Mouse (Mus musculus): Measurements from ENCODE around the gene Efna4. TPM values are rescaled to one million over a fixed set of nuclear protein-coding genes. Genes with fewer than 3 reads are reported as not detected.

The Efna4 gene
- polyA plus RNA-seq, 1 experiment = not detected

DNA sequence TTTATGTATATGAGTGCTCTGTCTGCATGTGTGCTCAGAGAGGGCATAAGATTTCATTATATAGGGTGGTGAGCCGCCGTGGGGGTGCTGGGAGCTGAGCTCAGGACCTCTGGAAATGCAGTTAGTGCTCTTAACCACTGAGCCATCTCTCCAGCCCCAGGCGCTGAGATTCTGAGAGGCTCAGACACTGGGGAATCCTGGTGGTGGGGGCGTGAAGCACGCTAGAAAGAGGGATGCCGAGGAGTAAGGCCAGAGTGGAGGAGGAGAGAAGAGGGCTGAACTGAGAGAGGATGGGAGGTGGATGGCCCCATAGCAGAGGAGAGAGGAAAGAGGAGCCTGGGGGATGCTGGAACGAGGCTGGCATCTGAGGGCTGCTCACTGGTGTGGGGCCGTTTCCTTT, 26.8 kb upstream of the Efna4 start:
- TF ChIP-seq POLR2A (IDR thresholded peaks at IDR 0.05; ENCODE audit: borderline replicate concordance, low read depth, low read length) = no peak
- no peak overlapping the region for H3K27ac ChIP-seq (ENCODE audit: insufficient read depth, low read depth, low read length)
- no peak overlapping the region for H3K4me3 ChIP-seq (ENCODE audit: insufficient read depth, low read length)
- peaks cover 9% of the 10 kb centered on the region for H3K4me1 ChIP-seq (ENCODE audit: control insufficient read depth, insufficient read depth, low read length)

DNA sequence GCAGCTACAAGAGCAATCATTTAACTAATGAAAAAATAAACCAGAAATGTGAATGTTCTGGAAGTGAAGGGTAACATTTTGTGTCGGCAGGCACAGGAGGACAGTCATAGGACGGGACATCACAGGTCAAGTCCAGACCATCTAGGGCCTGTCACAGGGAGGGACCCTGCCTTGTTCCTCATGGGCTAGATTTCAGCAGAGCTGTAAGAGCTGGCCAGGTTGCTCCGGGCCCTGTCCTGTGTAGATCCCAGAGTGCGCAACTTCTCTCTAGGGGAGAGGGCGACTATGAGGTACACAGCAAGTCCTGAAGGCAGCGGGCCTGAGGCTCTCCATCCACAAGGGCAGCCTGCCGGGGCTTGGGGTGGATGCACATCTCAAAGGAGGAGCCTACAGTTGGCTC, 23.8 kb upstream of the Efna4 start, which contains the start of gene Dcst2:
TSS of gene Dcst2 (plus strand) at position 301 of the 400 bp plus-strand sequence.
- Histone ChIP-seq H3K27ac (ENCODE audit: insufficient read depth, low read depth, low read length) (no peak within 1 kb of the TSS), H3K4me1 (ENCODE audit: control insufficient read depth, insufficient read depth, low read length) (peaks cover 14% of the 10 kb centered on the region), H3K4me3 (ENCODE audit: insufficient read depth, low read length) (no peak within 1 kb of the TSS)
- TF ChIP-seq POLR2A (IDR thresholded peaks at IDR 0.05; ENCODE audit: borderline replicate concordance, low read depth, low read length) (no peak), CTCF (IDR thresholded peaks at IDR 0.05; ENCODE audit: low read depth, low read length) (no peak)

DNA sequence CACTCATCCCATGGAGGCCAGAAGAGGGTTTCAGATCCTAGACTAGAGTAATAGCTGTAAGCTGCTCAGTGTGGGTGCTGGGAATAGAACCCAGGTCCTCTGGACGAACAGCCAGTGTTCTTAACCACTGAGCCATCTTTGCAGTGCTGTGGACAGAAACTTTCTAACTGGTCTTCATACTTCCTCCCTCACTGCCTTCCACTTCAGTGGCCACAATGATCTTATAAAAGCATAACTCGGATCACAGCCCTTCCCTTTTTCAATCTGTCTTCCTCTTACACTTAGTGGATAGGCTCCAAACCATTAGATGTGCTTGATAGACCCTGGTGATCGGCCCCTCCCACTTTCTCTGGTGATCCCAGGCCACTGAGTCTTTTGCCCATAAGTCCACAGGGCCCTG, 22.4 kb upstream of the Efna4 start:
- peaks cover 16% of the 10 kb centered on the region for H3K4me1 ChIP-seq (ENCODE audit: control insufficient read depth, insufficient read depth, low read length)
- H3K4me3 ChIP-seq (ENCODE audit: insufficient read depth, low read length) = no peak overlapping the region
- TF ChIP-seq POLR2A (IDR thresholded peaks at IDR 0.05; ENCODE audit: borderline replicate concordance, low read depth, low read length) = no peak
- TF ChIP-seq CTCF (IDR thresholded peaks at IDR 0.05; ENCODE audit: low read depth, low read length) = no peak
- H3K27ac ChIP-seq (ENCODE audit: insufficient read depth, low read depth, low read length) = no peak overlapping the region; the same call in 1 of the 2 replicates

DNA sequence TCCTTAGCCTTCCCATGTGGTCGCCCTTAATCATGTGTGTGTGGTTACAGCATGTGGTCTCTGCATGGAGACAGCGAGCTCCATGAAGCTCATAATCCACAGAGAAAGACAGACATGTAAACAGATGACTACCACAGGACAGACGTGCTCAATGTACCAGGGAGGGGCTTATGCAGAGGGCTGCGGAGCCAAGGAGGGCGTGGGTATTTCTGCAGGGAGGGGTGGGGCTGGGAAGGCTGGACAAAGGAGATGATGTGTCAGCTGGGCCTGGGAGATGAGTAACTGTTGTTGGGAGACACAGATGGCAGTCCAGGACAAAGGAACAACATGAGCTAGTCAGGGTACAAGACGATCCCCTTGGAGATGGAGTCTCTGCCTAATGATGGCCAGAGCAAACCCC, 21.8 kb upstream of the Efna4 start:
- H3K4me3 ChIP-seq (ENCODE audit: insufficient read depth, low read length) = no peak overlapping the region
- H3K4me1 ChIP-seq (ENCODE audit: control insufficient read depth, insufficient read depth, low read length) = peaks cover 17% of the 10 kb centered on the region
- no peak overlapping the region for H3K27ac ChIP-seq (ENCODE audit: insufficient read depth, low read depth, low read length)
- TF ChIP-seq CTCF (IDR thresholded peaks at IDR 0.05; ENCODE audit: low read depth, low read length) (no peak), POLR2A (IDR thresholded peaks at IDR 0.05; ENCODE audit: borderline replicate concordance, low read depth, low read length) (no peak)

DNA sequence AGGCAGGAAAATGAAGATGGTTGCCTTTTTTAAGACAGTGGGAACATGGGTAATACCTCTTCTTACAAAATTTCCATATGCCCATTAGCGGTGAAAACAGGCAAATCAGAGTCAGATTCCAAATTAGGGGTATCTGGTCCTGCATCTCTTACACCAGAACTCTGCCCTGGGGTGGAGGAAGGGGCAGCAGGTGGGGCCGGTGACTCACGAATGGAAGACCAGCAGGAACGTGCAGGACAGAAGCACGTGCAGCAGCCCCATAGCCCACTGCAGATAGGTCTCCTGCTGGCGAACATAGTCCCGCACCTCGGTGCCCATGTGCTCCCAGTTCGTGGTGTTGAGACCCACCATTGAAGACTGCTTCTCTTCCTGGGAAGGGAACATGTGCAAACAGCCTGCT, 18.2 kb upstream of the Efna4 start:
- TF ChIP-seq POLR2A (IDR thresholded peaks at IDR 0.05; ENCODE audit: borderline replicate concordance, low read depth, low read length) (no peak), CTCF (IDR thresholded peaks at IDR 0.05; ENCODE audit: low read depth, low read length) (no peak)
- H3K4me3 ChIP-seq (ENCODE audit: insufficient read depth, low read length) = no peak overlapping the region
- H3K4me1 ChIP-seq (ENCODE audit: control insufficient read depth, insufficient read depth, low read length) = peaks cover 17% of the 10 kb centered on the region

DNA sequence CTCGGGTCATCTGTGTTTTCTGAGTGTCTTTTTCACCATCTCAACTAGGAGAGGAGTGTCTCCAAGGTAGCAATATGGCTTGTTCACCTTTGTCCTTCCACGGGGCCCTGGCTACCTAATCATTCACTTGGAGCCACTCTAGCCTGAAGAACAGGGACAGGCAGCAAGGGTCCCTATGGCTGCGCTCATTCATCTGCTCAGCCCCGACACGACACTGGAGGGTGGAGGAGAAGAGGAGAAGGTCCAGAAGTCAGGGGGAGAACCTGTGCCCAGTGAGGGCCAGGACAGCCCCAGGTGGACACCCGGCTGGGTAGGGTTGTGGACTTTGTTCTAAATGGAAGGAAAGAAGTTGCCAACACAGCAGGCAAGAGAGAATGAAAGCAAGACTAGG, 17.7 kb upstream of the Efna4 start:
- Histone ChIP-seq H3K27ac (ENCODE audit: insufficient read depth, low read depth, low read length) (no peak overlapping the region), H3K4me1 (ENCODE audit: control insufficient read depth, insufficient read depth, low read length) (peaks cover 16% of the 10 kb centered on the region), H3K4me3 (ENCODE audit: insufficient read depth, low read length) (no peak overlapping the region)
- no peak for TF ChIP-seq CTCF (IDR thresholded peaks at IDR 0.05; ENCODE audit: low read depth, low read length)
- TF ChIP-seq POLR2A (IDR thresholded peaks at IDR 0.05; ENCODE audit: borderline replicate concordance, low read depth, low read length) = no peak

More for the DNA sequence above, 18.2 kb upstream of the Efna4 start:
- no peak overlapping the region for H3K27ac ChIP-seq (ENCODE audit: insufficient read depth, low read depth, low read length)

DNA sequence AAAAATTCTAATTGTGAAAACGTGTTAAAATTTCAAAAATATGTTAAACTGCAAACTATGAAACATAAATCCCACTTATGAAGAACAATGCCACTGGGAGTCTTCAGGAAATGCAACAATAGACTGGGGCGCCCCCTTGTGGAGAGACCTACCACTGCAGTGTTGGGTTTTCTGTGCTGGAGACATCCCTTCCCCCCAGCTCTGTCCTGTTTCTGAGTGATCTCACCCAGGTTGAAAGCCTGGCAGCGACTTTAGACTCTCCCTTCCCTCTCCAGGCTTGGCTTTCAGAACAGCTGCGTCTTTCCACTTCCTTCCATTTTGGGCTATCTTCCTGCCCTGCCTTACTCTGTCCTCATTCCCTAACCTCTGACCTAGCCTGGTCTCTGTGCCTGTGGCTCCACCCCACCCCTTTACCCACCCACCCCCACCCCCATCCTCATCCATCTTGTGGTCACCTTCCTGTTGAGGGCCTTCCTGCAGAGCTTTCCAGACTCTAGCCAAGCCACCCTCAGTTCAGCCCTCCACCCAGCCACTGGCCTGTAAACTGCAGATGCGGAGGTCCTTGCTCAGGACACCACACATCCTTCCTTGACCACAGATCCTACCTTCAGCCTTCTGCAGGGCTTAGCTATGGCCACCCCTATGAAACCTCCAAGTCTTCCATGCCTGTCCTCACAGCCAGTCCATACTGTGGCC, 17.1 kb upstream of the Efna4 start:
- TF ChIP-seq POLR2A (IDR thresholded peaks at IDR 0.05; ENCODE audit: borderline replicate concordance, low read depth, low read length) (no peak), CTCF (IDR thresholded peaks at IDR 0.05; ENCODE audit: low read depth, low read length) (peak; percentile 67)
- no peak overlapping the region for H3K27ac ChIP-seq (ENCODE audit: insufficient read depth, low read depth, low read length)
- no peak overlapping the region for H3K4me3 ChIP-seq (ENCODE audit: insufficient read depth, low read length)
- peaks cover 17% of the 10 kb centered on the region for H3K4me1 ChIP-seq (ENCODE audit: control insufficient read depth, insufficient read depth, low read length)

DNA sequence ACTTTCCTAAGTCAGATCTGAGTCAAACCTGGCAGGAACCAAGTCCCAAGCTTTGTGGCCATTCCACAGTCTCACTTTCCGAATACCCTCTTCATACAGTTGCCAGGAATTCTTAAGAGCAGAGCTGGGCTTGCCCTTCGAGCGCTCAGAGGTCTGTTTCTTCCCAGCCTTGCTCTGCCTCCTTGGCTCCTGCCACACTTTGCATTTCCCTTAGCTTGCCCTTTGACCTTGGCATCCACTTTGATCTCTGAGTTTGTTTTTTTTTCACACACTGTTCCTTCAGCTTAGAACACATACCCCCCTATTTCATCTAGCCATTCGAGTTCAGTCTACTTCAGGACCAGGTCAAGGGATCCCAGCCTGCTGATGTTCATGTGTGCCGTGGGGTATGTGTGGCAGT, 13.4 kb upstream of the Efna4 start:
- TF ChIP-seq CTCF (IDR thresholded peaks at IDR 0.05; ENCODE audit: low read depth, low read length) (no peak), POLR2A (IDR thresholded peaks at IDR 0.05; ENCODE audit: borderline replicate concordance, low read depth, low read length) (no peak)
- H3K27ac ChIP-seq (ENCODE audit: insufficient read depth, low read depth, low read length) = no peak overlapping the region
- no peak overlapping the region for H3K4me3 ChIP-seq (ENCODE audit: insufficient read depth, low read length)
- peaks cover 27% of the 10 kb centered on the region for H3K4me1 ChIP-seq (ENCODE audit: control insufficient read depth, insufficient read depth, low read length)

DNA sequence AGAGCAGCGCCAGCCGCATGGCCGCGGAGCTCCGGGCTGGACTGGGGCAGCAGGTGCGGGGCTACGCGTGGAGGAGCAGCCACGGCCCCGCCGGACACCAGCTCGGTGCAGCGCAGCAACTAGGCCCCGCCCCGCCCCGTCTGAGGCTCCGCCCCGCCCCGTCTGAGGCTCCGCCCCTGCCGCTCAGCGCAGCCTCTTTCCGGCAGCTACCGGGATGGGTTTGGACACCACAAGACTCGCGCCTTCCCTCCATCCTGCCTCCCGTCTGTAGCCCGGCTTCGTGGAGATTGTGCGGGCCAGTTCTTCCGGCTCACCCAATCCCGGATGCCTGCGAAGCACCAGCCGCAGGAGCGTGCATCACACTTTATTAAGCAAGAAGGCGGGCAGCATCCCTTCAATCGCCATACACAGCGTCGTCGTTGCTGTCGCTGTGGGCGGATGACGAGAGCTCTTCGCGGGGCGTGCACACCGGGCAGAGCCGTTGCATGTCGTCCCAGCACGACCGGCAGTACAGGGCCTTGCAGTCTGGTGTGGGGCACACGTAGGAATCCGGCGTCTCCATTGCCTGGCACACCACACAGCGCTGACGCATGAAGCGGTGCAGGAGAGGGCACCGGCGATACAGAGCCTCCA, 12.2 kb upstream of the Efna4 start, which contains the start of gene Adam15:
TSS of gene Adam15 (minus strand) at position 128 of the 633 bp plus-strand sequence.
- Histone ChIP-seq H3K4me1 (ENCODE audit: control insufficient read depth, insufficient read depth, low read length) (peaks cover 24% of the 10 kb centered on the region), H3K27ac (ENCODE audit: insufficient read depth, low read depth, low read length) (peak within 1 kb of the TSS; percentile 78), H3K4me3 (ENCODE audit: insufficient read depth, low read length) (peak within 1 kb of the TSS; percentile 79)
- TF ChIP-seq POLR2A (IDR thresholded peaks at IDR 0.05; ENCODE audit: borderline replicate concordance, low read depth, low read length) (no peak), CTCF (IDR thresholded peaks at IDR 0.05; ENCODE audit: low read depth, low read length) (no peak)
